Mouse (Mus musculus): Measurements from ENCODE around the gene Slc30a10. TPM values are rescaled to one million over a fixed set of nuclear protein-coding genes. Genes with fewer than 3 reads are reported as not detected.

Gene Slc30a10
- total RNA-seq (2014; fragmentation: Nextera tagmentation) (not detected in 2 replicates), total RNA-seq (2017) (not detected in 2 replicates)

GRCm38 (mm10) chr1:185454575-185454954 is at the start of gene Slc30a10:
Gene Slc30a10, plus strand, starts transcription at chr1:185454848.
- 0 out of 2 replicates have a peak, but pooled peaks have one; percentile 17 for ATAC-seq (replicated peaks; ENCODE audit: poor library complexity, severe bottlenecking)

GRCm38 (mm10) chr1:185405921-185406320 is 48.7 kb upstream of the Slc30a10 start:
- ATAC-seq (replicated peaks; ENCODE audit: poor library complexity, severe bottlenecking): no peak

GRCm38 (mm10) chr1:185409831-185410230 is 44.8 kb upstream of the Slc30a10 start:
- ATAC-seq (replicated peaks; ENCODE audit: poor library complexity, severe bottlenecking): no peak

DNA sequence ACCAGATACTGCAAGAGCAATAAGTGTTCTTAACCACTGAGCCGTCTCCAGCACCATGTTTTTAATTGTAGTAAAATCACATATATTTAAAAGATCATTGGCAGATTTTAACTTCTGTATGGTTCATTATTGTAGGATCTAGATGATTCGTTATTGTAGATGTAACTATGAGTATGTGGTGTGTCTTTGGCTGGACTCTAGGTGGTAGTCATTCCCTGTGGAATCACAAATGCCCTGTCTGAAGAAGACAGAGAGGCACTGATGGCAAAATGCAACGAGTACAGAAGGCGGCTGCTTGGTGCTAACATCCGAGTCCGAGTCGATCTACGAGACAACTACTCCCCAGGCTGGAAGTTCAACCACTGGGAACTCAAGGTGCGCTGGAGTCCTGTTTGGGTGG is 36.6 kb upstream of the Slc30a10 start:
- no peak for ATAC-seq (replicated peaks; ENCODE audit: poor library complexity, severe bottlenecking)

DNA sequence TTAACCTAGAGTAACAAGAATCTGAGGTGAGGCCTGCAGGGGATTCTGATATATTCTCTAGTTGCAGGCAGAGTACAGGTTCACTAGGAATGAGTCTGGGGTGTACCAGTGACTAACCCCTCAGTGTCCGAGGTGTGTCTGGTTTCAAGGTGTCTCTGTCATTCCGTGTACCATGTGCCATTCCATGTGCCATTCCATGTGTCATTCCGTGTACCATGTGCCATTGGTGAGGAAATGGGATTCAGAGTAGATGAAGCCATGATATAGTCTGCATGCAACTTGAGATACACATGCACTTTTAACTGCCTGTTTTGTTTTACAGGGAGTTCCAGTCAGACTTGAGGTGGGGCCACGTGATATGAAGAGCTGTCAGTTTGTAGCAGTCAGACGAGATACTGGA is 34.8 kb upstream of the Slc30a10 start:
- no peak for ATAC-seq (replicated peaks; ENCODE audit: poor library complexity, severe bottlenecking)

DNA sequence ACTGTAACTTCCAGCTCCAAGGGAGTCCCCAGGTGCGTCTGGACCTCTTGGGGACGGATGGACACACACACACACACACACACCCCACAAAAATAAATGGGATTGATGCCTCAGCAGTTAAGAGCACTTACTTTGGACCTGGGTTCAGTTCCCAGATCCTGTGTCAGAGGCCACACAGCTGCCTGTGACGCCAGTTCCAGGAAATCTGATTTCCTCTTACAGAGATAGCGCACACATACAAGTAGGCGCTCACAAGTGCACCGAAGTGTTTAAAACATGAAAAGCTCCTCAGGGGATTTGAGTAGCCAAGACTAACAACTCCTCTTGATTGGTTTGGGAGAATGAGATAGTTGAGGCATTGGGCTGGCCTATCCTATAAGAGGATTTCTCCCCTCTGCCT is 33.9 kb upstream of the Slc30a10 start:
- ATAC-seq (replicated peaks; ENCODE audit: poor library complexity, severe bottlenecking): no peak

DNA sequence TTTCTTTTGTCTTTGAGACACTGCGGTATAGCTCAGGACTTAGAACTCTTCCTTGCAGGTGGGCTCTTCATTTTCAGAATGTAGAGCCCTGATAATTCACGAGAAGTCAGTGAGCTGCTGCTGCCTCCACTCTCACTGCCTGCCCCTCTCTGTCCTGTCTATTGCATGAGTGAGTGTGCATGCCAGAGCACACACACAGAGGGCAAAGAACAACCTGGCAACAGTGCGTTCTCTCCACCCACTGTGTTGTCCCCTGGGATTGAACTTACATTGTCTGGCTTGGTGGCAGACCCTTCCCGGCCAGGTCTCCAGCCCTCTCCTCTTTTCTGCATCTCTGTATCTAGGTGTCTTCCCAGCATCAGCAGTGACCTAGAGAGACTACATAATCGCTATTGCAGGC is 28.1 kb upstream of the Slc30a10 start:
- no peak for ATAC-seq (replicated peaks; ENCODE audit: poor library complexity, severe bottlenecking)

DNA sequence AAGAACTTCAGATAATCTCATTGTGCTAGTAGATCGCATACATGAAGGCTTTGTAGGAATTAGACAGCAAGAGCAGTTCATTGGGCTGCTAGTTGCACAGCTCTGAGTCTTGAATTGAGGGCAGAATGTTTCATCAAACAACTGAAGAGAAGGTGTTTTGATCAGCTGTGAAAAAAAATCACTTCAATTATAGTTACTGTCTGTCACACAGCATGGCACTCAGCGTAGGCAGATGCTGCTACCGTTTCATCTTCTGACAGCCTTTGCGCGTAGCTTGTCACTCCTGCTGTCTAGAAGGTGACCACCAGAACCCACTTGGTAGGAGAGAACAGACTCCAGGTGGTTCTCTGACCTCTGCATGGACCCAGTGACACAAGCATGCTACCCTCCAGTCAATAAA is 24.2 kb upstream of the Slc30a10 start:
- ATAC-seq (replicated peaks; ENCODE audit: poor library complexity, severe bottlenecking): no peak

- no peak for ATAC-seq (replicated peaks; ENCODE audit: poor library complexity, severe bottlenecking)
Measured at GRCm38 (mm10) chr1:185431245-185431997, 23.2 kb upstream of the Slc30a10 start.

GRCm38 (mm10) chr1:185431998-185432317 is 22.7 kb upstream of the Slc30a10 start:
- no peak for ATAC-seq (replicated peaks; ENCODE audit: poor library complexity, severe bottlenecking)

- ATAC-seq (replicated peaks; ENCODE audit: poor library complexity, severe bottlenecking): no peak
Measured at GRCm38 (mm10) chr1:185433112-185433511, 21.5 kb upstream of the Slc30a10 start.

DNA sequence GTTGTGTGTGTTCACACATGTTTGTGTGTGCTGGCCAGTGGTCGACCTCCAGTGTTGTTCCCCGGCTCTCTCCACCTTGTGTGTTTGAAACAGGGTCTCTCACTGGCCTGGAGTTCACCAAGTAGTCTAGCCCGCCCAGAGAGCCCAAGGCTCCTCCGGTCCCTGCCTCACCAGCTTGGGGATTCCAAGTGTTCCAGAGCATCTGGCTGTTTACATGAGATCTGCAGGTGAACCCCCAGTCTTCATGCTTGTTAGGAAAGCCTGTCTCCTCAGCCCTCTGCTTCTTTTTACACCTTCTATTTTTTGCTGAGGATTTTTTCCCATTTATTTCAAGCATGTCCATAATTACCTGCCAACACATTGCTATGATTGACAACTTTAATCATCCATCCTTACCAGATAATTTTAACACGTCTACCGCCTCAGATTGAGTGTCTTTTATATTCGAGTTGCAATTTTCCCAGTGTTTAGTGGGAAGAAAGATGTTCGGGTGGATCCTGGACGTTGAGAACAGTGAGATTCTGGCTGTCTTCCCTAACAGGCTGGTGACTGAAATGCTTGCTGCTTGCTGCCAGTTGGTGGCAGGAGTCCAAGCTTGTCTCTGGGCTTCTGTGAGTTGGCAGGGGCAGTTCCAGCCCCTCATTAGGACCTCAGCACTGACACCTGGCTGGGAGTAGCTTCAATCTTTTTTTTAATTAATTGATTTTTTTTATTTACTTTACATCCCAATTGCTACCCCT is 15.6 kb upstream of the Slc30a10 start:
- no peak for ATAC-seq (replicated peaks; ENCODE audit: poor library complexity, severe bottlenecking)

DNA sequence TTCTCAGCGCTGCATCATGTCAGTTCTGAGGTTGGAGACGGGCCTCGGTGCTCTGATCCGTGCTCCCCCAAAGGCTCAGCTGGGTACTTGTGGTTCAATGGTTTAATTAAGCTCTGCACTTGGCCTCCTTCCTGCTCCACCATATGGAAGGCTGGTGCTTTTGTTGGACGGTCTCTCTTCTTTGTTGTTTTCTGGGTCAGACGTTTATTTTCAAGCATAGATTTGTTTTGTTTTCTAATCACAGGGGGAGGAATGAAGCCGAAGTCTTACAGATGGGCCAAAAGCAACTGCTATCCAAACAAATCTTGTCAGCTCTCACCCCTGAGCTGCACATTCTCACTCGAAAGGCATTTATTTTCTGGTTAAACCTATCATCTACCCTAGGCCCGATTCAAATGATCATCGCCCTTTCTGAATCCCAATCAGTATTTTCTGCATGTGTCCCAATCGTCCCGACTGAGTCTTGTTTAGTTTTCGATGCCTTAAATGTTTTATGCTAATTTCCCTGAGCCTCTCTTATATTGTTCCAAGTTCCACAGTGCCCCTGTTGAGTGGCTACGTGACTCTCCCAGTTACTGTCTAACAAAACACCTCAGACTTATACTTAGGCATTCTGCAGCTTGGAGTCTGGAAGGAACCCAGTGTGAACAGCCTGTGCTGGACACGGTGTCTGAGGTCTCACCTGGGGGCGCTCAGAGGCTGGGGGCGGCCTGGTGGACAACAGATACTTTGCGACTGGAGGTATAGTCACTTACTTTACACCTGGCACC is 12.8 kb upstream of the Slc30a10 start:
- no peak for ATAC-seq (replicated peaks; ENCODE audit: poor library complexity, severe bottlenecking)

- ATAC-seq (replicated peaks; ENCODE audit: poor library complexity, severe bottlenecking): no peak
Measured at GRCm38 (mm10) chr1:185448936-185449335, 5.7 kb upstream of the Slc30a10 start.

GRCm38 (mm10) chr1:185449727-185450126 is 4.9 kb upstream of the Slc30a10 start:
- ATAC-seq (replicated peaks; ENCODE audit: poor library complexity, severe bottlenecking): no peak

GRCm38 (mm10) chr1:185451077-185451476 is 3.6 kb upstream of the Slc30a10 start:
- no peak for ATAC-seq (replicated peaks; ENCODE audit: poor library complexity, severe bottlenecking)

DNA sequence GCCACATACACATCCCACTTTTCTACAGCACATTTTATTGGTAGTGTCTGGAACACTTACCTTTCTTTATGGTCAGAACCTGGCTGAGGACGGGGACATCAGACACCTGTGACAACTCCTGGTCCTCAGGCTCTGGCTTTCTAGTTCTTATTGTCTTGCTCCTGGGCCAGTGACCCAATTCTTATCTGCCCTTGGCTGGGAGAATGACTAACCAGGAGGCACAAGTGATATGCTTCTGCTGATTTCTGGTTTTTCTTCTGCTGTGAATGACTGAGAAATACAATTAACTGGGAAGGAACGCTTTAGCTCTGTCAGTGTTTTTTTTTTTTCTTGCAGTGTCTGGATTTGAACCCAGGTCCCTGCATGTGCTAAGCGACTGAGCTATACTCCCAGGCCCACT is 3.2 kb upstream of the Slc30a10 start:
- ATAC-seq (replicated peaks; ENCODE audit: poor library complexity, severe bottlenecking): no peak

DNA sequence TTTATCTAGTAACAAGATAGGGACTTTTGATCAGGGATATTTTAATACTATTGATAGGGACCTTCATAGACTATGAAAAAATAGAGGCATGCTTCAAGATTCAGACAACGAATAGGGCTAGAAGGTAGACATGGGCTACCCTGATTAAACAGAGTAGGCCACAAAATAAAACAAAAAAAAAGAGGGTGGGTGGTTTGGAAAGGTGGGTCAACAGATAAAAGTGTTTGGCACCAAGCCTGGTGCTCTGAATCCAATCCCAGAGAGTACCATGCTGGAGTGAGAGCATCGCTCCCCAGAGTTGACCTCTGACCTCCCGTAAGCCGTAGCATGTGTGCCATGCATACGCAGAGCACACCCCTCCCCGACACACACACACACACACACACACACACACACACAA is 2.2 kb upstream of the Slc30a10 start:
- no peak for ATAC-seq (replicated peaks; ENCODE audit: poor library complexity, severe bottlenecking)

DNA sequence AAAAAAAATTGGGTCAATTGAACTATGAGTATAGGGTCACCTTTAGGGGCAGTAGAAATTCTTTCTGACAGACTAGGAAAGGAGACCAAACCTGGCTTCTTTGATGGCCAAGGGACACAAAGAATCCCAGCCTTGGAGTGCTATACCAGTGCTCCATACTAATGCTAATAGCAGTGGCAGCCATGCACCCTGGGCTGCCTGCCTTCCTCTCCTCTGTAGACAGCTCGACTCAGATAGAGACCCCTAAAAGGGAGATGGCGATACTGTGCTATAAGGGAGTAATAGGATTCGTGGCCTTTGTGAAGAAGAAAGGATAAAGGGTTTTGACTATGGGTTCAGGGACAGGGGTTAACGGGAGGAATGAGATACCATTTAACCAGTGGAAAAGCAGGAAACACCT is 504 bp upstream of the Slc30a10 start:
- no peak for ATAC-seq (replicated peaks; ENCODE audit: poor library complexity, severe bottlenecking)

DNA sequence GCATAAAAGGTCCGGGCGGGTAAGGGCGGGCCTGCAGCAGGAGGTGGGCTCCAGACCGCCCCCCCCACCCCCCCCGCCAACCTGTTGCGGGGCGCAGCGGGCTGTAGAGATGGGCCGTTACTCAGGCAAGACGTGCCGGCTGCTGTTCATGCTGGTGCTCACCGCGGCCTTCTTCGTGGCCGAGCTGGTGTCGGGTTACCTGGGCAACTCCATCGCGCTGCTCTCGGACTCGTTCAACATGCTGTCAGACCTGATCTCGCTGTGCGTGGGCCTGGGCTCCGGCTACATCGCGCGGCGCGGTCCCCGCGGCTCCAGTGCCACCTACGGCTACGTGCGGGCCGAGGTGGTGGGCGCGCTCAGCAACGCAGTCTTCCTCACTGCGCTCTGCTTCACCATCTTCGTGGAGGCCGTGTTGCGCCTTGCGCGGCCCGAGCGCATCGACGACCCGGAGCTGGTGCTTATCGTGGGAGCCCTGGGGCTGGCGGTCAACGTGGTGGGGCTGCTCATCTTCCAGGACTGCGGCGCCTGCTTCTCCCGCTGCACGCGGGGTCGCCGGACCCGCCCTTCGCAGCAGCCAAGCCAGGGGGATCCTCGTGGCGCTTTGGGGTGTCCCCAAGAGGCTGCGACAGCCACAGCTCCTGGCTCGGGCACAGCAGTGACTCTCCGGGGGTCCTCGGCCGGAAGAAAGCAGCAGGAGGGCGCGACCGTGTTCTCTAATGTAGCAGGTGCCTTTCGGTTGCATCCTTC is 480 bp downstream of the Slc30a10 start:
- ATAC-seq (replicated peaks; ENCODE audit: poor library complexity, severe bottlenecking): peak; percentile 20; the same call in 1 of the 2 replicates

All from granulocyte monocyte progenitor cell, adult 5-6 weeks (primary cell).